Mouse (Mus musculus): Measurements from ENCODE around the gene Zswim3. TPM values are rescaled to one million over a fixed set of nuclear protein-coding genes. Genes with fewer than 3 reads are reported as not detected.

Zswim3 gene
- polyA plus RNA-seq, 1 experiment: 2.2 TPM

DNA sequence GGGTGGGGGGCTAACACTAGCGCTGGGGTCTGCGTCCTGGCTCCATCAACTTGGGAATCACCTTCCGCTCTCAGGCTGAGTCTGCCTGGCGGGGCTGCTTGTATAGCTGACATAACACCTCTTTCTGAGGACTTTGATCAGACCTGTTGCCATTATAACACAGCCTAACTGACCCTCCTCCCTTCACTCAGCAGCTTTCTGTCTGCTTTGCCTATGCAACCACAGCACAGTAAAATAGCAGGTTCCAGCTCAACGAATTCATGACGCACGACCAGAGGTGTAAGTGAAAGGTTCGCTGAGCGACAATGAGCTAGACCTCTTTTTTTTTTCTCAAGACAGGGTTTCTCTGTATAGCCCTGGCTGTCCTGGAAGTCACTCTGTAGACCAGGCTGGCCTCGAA is 26.1 kb downstream of the Zswim3 start:
- Histone ChIP-seq H3K4me3 (ENCODE audit: insufficient read depth, low read depth, low read length) (no peak overlapping the region), H3K27me3 (replicated peaks; ENCODE audit: control insufficient read depth, insufficient read depth, low read length) (no peaks in the 10 kb centered on the region), H3K4me1 (ENCODE audit: control insufficient read depth, insufficient read depth, low read length) (0 out of 2 replicates have a peak, but pooled peaks cover 3% of the 10 kb centered on the region), H3K36me3 (ENCODE audit: control insufficient read depth, insufficient read depth, low read length) (no peaks in the 10 kb centered on the region), H3K27ac (ENCODE audit: insufficient read depth, low read depth, low read length) (no peak overlapping the region)
- WGBS: 47% methylated on average over 10 of the region's 10 CpGs
- peak; percentile 33 for DNase-seq
- TF ChIP-seq POLR2A (IDR thresholded peaks at IDR 0.05; ENCODE audit: low read depth, low read length): no peak
- TF ChIP-seq CTCF (conservative IDR thresholded peaks at IDR 0.05; ENCODE audit: insufficient read depth, insufficient read length, low read depth, low read length): no peak

DNA sequence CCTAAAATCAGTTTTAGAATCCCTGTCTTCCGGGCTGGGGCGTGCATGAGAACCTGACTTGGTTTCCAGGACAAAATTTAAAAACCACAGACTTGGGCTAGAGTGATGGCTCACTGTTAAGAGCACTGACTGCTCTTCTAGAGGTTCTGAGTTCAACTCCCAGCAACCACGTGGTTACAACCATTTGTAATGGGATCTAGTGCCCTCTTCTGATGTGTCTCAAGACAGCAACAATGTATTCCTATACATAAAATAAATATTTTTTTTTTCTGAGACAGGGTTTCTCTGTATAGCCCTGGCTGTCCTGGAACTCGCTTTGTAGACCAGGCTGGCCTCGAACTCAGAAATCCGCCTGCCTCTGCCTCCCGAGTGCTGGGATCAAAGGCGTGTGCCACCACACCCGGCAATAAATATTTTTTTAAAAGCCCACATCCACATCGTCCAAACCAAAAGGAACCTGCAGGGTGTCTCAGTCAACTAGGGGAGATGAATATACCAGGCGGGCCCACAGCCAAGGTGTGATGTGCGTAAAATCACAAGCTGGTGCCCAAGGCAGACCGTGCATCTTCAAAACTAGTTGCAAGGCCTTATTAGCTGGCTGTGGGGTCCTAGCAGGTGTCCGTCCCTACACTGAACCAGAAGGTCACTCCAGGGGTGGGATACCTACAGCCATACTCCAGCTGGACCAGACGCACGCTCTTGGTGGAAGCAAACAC is 27.3 kb downstream of the Zswim3 start:
- peak overlapping the region; percentile 71; the same call in 1 of the 2 replicates for H3K4me3 ChIP-seq (ENCODE audit: insufficient read depth, low read depth, low read length)
- H3K36me3 ChIP-seq (ENCODE audit: control insufficient read depth, insufficient read depth, low read length): no peaks in the 10 kb centered on the region
- no peak overlapping the region for H3K27ac ChIP-seq (ENCODE audit: insufficient read depth, low read depth, low read length)
- TF ChIP-seq CTCF (conservative IDR thresholded peaks at IDR 0.05; ENCODE audit: insufficient read depth, insufficient read length, low read depth, low read length) (no peak), POLR2A (IDR thresholded peaks at IDR 0.05; ENCODE audit: low read depth, low read length) (no peak)
- 61% methylated on average over 16 of the region's 16 CpGs for WGBS
- DNase-seq: no peak
- H3K4me1 ChIP-seq (ENCODE audit: control insufficient read depth, insufficient read depth, low read length): 0 out of 2 replicates have a peak, but pooled peaks cover 3% of the 10 kb centered on the region
- no peaks in the 10 kb centered on the region for H3K27me3 ChIP-seq (replicated peaks; ENCODE audit: control insufficient read depth, insufficient read depth, low read length)

DNA sequence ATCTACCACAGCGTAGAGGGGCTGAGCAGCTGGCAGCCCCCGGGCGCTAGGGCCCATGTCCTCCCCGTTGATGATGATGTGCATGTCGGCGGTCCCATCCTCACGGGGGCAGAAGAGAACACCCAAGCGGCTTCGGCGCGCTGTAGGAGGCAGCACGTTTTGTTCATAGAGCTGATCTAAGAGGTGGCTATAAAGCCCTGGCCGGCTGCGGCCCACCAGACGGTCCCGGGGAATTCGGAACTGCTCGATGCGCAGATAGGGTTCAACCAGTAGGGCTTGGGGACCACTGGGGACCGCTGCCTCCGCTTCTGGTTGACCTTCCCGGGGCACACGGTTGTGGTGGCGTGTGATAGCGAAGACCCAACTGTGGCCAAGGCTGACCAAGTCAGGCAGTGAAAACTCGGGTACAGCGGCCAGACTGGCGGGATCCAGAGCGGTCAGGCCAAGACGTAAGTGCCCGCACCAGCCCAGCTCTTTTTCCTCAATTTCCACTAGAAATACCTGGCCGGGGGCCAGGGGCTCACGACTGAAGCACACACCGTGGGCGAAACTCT is 27.9 kb downstream of the Zswim3 start, which contains the start of gene Ctsa:
Ctsa (plus strand) TSS at position 126 of the 554 bp plus-strand sequence.
- H3K4me1 ChIP-seq (ENCODE audit: control insufficient read depth, insufficient read depth, low read length): 0 out of 2 replicates have a peak, but pooled peaks cover 3% of the 10 kb centered on the region
- no peaks in the 10 kb centered on the region for H3K36me3 ChIP-seq (ENCODE audit: control insufficient read depth, insufficient read depth, low read length)
- peak; percentile 81 for DNase-seq
- H3K27me3 ChIP-seq (replicated peaks; ENCODE audit: control insufficient read depth, insufficient read depth, low read length): no peaks in the 10 kb centered on the region
- H3K27ac ChIP-seq (ENCODE audit: insufficient read depth, low read depth, low read length): peak within 1 kb of the TSS; percentile 76
- peak within 1 kb of the TSS; percentile 71 for H3K4me3 ChIP-seq (ENCODE audit: insufficient read depth, low read depth, low read length)
- peak; percentile 64 for TF ChIP-seq CTCF (conservative IDR thresholded peaks at IDR 0.05; ENCODE audit: insufficient read depth, insufficient read length, low read depth, low read length)
- TF ChIP-seq POLR2A (IDR thresholded peaks at IDR 0.05; ENCODE audit: low read depth, low read length): peak; percentile 9
- WGBS: 1% methylated on average over 35 of the region's 35 CpGs

DNA sequence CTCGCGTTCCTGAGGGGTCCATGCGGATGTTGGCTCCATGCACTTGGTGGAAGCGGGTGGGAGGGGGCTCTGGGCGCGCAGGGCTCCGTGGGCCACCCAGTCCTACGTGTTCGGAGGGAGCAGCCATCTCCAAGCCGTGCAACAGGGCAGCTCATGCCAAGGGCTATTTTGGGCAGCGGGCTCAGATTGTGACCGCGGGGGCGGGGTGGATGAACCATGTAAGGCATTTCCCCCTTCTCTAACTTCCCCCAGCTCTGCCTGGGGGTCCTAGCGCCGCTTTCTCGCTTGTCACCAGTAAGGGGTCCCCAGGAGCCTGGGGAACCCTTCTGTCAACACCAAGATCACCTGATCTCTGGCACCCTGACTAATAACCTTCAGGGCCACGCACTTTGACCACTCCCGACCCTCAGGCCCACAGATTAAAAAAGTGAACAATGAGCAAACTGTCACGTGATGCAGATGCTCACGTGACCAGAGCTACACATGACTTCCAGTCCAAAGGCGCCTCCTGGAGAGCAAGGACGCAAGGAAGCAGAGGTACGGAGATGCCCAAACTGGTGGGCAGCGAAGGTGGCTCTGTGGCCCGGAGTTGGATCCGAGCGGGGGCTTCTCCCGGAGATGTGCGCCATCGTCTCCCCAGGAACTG is 28.5 kb downstream of the Zswim3 start, which contains the start of gene Neurl2:
Neurl2 (minus strand) TSS at position 143 of the 646 bp plus-strand sequence.
- WGBS: under 1% methylated on average over 31 of the region's 31 CpGs
- peak; percentile 97 for DNase-seq
- H3K27ac ChIP-seq (ENCODE audit: insufficient read depth, low read depth, low read length): peak within 1 kb of the TSS; percentile 76
- no peaks in the 10 kb centered on the region for H3K27me3 ChIP-seq (replicated peaks; ENCODE audit: control insufficient read depth, insufficient read depth, low read length)
- no peak for TF ChIP-seq POLR2A (IDR thresholded peaks at IDR 0.05; ENCODE audit: low read depth, low read length)
- TF ChIP-seq CTCF (conservative IDR thresholded peaks at IDR 0.05; ENCODE audit: insufficient read depth, insufficient read length, low read depth, low read length): no peak
- 0 out of 2 replicates have a peak, but pooled peaks cover 3% of the 10 kb centered on the region for H3K4me1 ChIP-seq (ENCODE audit: control insufficient read depth, insufficient read depth, low read length)
- H3K36me3 ChIP-seq (ENCODE audit: control insufficient read depth, insufficient read depth, low read length): 0 out of 2 replicates have a peak, but pooled peaks cover under 1% of the 10 kb centered on the region
- peak within 1 kb of the TSS; percentile 71 for H3K4me3 ChIP-seq (ENCODE audit: insufficient read depth, low read depth, low read length)

DNA sequence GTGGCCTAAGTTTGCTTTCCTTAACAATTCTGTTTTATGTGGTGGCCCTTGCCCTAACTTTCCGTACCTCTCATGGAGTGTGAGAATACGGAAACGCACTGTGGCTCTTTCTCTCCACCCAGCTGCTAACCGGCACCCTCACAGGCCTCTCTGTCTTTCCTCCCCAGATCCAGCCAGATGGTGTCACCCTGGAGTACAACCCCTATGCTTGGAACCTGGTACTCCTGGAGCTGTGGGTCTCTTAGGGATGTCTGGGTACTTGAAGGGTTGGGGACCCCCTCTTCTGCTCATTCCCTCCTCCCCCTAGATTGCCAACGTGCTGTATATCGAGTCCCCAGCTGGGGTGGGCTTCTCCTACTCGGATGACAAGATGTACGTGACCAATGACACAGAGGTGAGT is 29.6 kb downstream of the Zswim3 start:
- Histone ChIP-seq H3K36me3 (ENCODE audit: control insufficient read depth, insufficient read depth, low read length) (peaks cover 2% of the 10 kb centered on the region; the same call in 1 of the 2 replicates), H3K27me3 (replicated peaks; ENCODE audit: control insufficient read depth, insufficient read depth, low read length) (no peaks in the 10 kb centered on the region), H3K4me3 (ENCODE audit: insufficient read depth, low read depth, low read length) (peak overlapping the region; percentile 71), H3K27ac (ENCODE audit: insufficient read depth, low read depth, low read length) (peak overlapping the region; percentile 40; the same call in 1 of the 2 replicates), H3K4me1 (ENCODE audit: control insufficient read depth, insufficient read depth, low read length) (0 out of 2 replicates have a peak, but pooled peaks cover 3% of the 10 kb centered on the region)
- DNase-seq: peak; percentile 54
- 25% methylated on average over 8 of the region's 8 CpGs for WGBS
- TF ChIP-seq CTCF (conservative IDR thresholded peaks at IDR 0.05; ENCODE audit: insufficient read depth, insufficient read length, low read depth, low read length): 0 out of 2 replicates have a peak, but pooled peaks have one; percentile 13
- TF ChIP-seq POLR2A (IDR thresholded peaks at IDR 0.05; ENCODE audit: low read depth, low read length): no peak

DNA sequence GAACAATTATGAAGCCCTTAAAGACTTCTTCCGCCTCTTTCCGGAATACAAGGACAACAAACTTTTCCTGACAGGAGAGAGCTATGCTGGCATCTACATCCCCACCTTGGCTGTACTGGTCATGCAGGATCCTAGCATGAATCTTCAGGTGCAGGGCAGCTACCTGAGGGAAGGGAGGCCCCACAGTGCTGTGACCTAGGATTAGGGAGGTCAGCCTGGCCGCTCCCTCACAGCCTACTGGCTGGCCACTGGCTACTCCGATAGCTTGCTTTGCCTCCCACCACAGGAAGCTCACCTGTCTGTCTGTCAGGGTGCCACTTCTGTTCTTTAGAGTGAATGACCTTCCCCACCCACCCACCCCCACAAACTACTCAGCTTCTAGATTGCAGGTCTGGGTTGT is 30.3 kb downstream of the Zswim3 start:
- 94% methylated on average over 4 of the region's 4 CpGs for WGBS
- 0 out of 2 replicates have a peak, but pooled peaks cover 3% of the 10 kb centered on the region for H3K4me1 ChIP-seq (ENCODE audit: control insufficient read depth, insufficient read depth, low read length)
- H3K27me3 ChIP-seq (replicated peaks; ENCODE audit: control insufficient read depth, insufficient read depth, low read length): no peaks in the 10 kb centered on the region
- H3K4me3 ChIP-seq (ENCODE audit: insufficient read depth, low read depth, low read length): no peak overlapping the region
- DNase-seq: no peak
- H3K36me3 ChIP-seq (ENCODE audit: control insufficient read depth, insufficient read depth, low read length): peaks cover 2% of the 10 kb centered on the region; the same call in 1 of the 2 replicates
- no peak for TF ChIP-seq POLR2A (IDR thresholded peaks at IDR 0.05; ENCODE audit: low read depth, low read length)
- no peak for TF ChIP-seq CTCF (conservative IDR thresholded peaks at IDR 0.05; ENCODE audit: insufficient read depth, insufficient read length, low read depth, low read length)
- no peak overlapping the region for H3K27ac ChIP-seq (ENCODE audit: insufficient read depth, low read depth, low read length)
